Mouse (Mus musculus) testis, adult 2 months (tissue): ENCODE data around the gene Klhl7.

Experiments used
- CTCF ChIP-seq: fragments of 200-500 bp; IDR thresholded peaks from 2 replicates; pipeline ENCODE4 v1.5.1; 2012; ENCODE audit warnings: low read depth, mild to moderate bottlenecking, inconsistent platforms, low read length, moderate library complexity; ENCODE audit not compliant: control insufficient read depth, insufficient read depth, insufficient replicate concordance
- POLR2A ChIP-seq: fragments of 200-500 bp; IDR thresholded peaks from 2 replicates; pipeline ENCODE4 v1.6.1; 2012; ENCODE audit warnings: low read depth, mild to moderate bottlenecking, inconsistent platforms, low read length, moderate library complexity; ENCODE audit not compliant: control insufficient read depth

GRCm38 (mm10) chr5:24051755-24052675 lies 48.4 kb upstream of the Klhl7 start:
- TF ChIP-seq CTCF = no peak
- no peak for TF ChIP-seq POLR2A
